Mouse (Mus musculus) heart, embryonic 14.5 days (tissue): ENCODE results near the gene Krr1. TPM values are rescaled to one million over a fixed set of nuclear protein-coding genes. Genes with fewer than 3 reads are reported as not detected.

Experiments
- ATAC-seq: fragments of 200-750 bp; cut with Nextera tagmentation; 2 replicates; pipeline ENCODE4 v1.8.0; 2017; ENCODE audit warnings: low read depth, moderate TSS enrichment; ENCODE audit not compliant: insufficient number of reproducible peaks, insufficient read depth, low FRiP score
- H3K27ac ChIP-seq, 2 experiments: fragments of 200-500 bp in 1 of 2; fragments of 300-500 bp in 1 of 2; sonication (generic) in 1 of 2; replicated peaks in 1 of 2; 2 replicates each; pipeline ENCODE4 v1.5.1; 2012 to 2014; ENCODE audit warnings: low read depth in 2 of 2, low read length in 2 of 2, control low read depth in 1 of 2, mild to moderate bottlenecking in 1 of 2, mixed read lengths in 1 of 2; ENCODE audit not compliant: control insufficient read depth in 1 of 2, insufficient read depth in 1 of 2
- H3K27me3 ChIP-seq: fragments of 300-500 bp; sonication (generic); 2 replicates; pipeline ENCODE4 v1.6.1; 2014; ENCODE audit warnings: mild to moderate bottlenecking, low read length, control low read depth; ENCODE audit not compliant: control insufficient read depth, insufficient read depth
- H3K36me3 ChIP-seq: fragments of 300-500 bp; sonication (generic); 2 replicates; pipeline ENCODE4 v1.6.1; 2014; ENCODE audit warnings: mild to moderate bottlenecking, control low read depth, low read length, mixed read lengths; ENCODE audit not compliant: control insufficient read depth, insufficient read depth
- H3K4me1 ChIP-seq, 2 experiments: fragments of 200-500 bp in 1 of 2; fragments of 300-500 bp in 1 of 2; sonication (generic) in 1 of 2; 2 replicates each; pipeline ENCODE4 v1.6.1; 2012 to 2014; ENCODE audit warnings: low read length in 2 of 2, control low read depth in 1 of 2, mixed read lengths in 1 of 2; ENCODE audit not compliant: control insufficient read depth in 2 of 2, insufficient read depth in 2 of 2
- H3K4me2 ChIP-seq: fragments of 300-500 bp; sonication (generic); 2 replicates; pipeline ENCODE4 v1.6.1; 2014; ENCODE audit warnings: mild to moderate bottlenecking, low read length
- H3K4me3 ChIP-seq, 2 experiments: fragments of 200-500 bp in 1 of 2; fragments of 300-500 bp in 1 of 2; sonication (generic) in 1 of 2; 2 replicates each; pipeline ENCODE4 v1.5.1; 2012 to 2014; ENCODE audit warnings: low read length in 2 of 2, mild to moderate bottlenecking in 2 of 2, control low read depth in 1 of 2, low read depth in 1 of 2, moderate library complexity in 1 of 2; ENCODE audit not compliant: control insufficient read depth in 1 of 2, insufficient read depth in 1 of 2
- H3K9ac ChIP-seq: fragments of 300-500 bp; sonication (generic); 2 replicates; pipeline ENCODE4 v1.6.1; 2014; ENCODE audit warnings: mild to moderate bottlenecking, low read length
- H3K9me3 ChIP-seq: fragments of 300-500 bp; sonication (generic); 2 replicates; pipeline ENCODE4 v1.6.1; 2016; ENCODE audit warnings: low read length, control low read depth; ENCODE audit not compliant: control insufficient read depth
- WGBS: fragments of 180-500 bp; shearing (Covaris S2); extraction: QIAGEN DNeasy Blood & Tissue Kit; methylation state at CpG from one replicate; pipeline ENCODE4 v1.1.7; 2014; 5-methylcytosine and 5-hydroxymethylcytosine counted together
- polyA plus RNA-seq: library from polyadenylated mRNA; unstranded; fragments of >200 nt; fragmentation: Nextera tagmentation; extraction: Ambion mirVana; gene quantifications from 2 replicates; pipeline ENCODE4 v1.2.1, GENCODE M21; 2014

Krr1 gene
- polyA plus RNA-seq, 1 experiment from 2014 or later = 24.8 TPM

GRCm38 (mm10) chr10:111957271-111958045 lies 15.0 kb upstream of the Krr1 start:
- 0 out of 4 replicates have a peak overlapping the region, but pooled peaks of 1 of the 2 experiments have one; percentile 10 for H3K27ac ChIP-seq
- ATAC-seq = 0 out of 2 replicates have a peak, but pooled peaks have one; percentile 43

GRCm38 (mm10) chr10:111958046-111958421 lies 14.4 kb upstream of the Krr1 start:
- Histone ChIP-seq H3K27ac (no peak overlapping the region), H3K4me3 (no peak overlapping the region), H3K4me2 (no peak overlapping the region), H3K9me3 (no peaks in the 10 kb centered on the region), H3K27me3 (no peaks in the 10 kb centered on the region), H3K9ac (no peak overlapping the region), H3K4me1 (peaks cover 4 to 8% of the 10 kb centered on the region in 2 experiments; a peak in 2 of 4 replicates), H3K36me3 (no peaks in the 10 kb centered on the region)
- WGBS = 34% methylated on average over 4 of the region's 4 CpGs
- ATAC-seq = no peak

More at GRCm38 (mm10) chr10:111957271-111958045, 15.0 kb upstream of the Krr1 start:
- WGBS = 31% methylated on average over 10 of the region's 10 CpGs
- Histone ChIP-seq H3K9me3 (no peaks in the 10 kb centered on the region), H3K4me2 (peak overlapping the region; percentile 32; the same call in 1 of the 2 replicates), H3K4me1 (peaks cover 4 to 8% of the 10 kb centered on the region in 2 experiments; a peak in 2 of 4 replicates), H3K27me3 (no peaks in the 10 kb centered on the region), H3K4me3 (no peak overlapping the region), H3K36me3 (no peaks in the 10 kb centered on the region), H3K9ac (no peak overlapping the region)

GRCm38 (mm10) chr10:111959353-111959752 lies 13.1 kb upstream of the Krr1 start:
- ATAC-seq = no peak

GRCm38 (mm10) chr10:111960459-111960858 lies 12.0 kb upstream of the Krr1 start:
- Histone ChIP-seq H3K27ac (no peak overlapping the region), H3K4me1 (peaks cover 4 to 8% of the 10 kb centered on the region in 2 experiments; a peak in 2 of 4 replicates), H3K9ac (no peak overlapping the region), H3K9me3 (no peaks in the 10 kb centered on the region), H3K4me2 (no peak overlapping the region), H3K4me3 (no peak overlapping the region), H3K27me3 (no peaks in the 10 kb centered on the region), H3K36me3 (no peaks in the 10 kb centered on the region)
- no peak for ATAC-seq
- 80% methylated on average over 6 of the region's 6 CpGs for WGBS

More at GRCm38 (mm10) chr10:111959353-111959752, 13.1 kb upstream of the Krr1 start:
- peaks cover 4 to 8% of the 10 kb centered on the region in 2 experiments; a peak in 2 of 4 replicates for H3K4me1 ChIP-seq
- H3K4me2 ChIP-seq = no peak overlapping the region
- no peaks in the 10 kb centered on the region for H3K36me3 ChIP-seq
- 59% methylated on average over 2 of the region's 2 CpGs for WGBS
- H3K9me3 ChIP-seq = no peaks in the 10 kb centered on the region
- no peaks in the 10 kb centered on the region for H3K27me3 ChIP-seq
- H3K4me3 ChIP-seq = no peak overlapping the region
- no peak overlapping the region for H3K9ac ChIP-seq
- no peak overlapping the region for H3K27ac ChIP-seq

GRCm38 (mm10) chr10:111966394-111966793 lies 6.1 kb upstream of the Krr1 start:
- no peak overlapping the region for H3K4me3 ChIP-seq
- ATAC-seq = no peak
- H3K27ac ChIP-seq = no peak overlapping the region
- WGBS = 47% methylated on average over 4 of the region's 4 CpGs
- H3K4me2 ChIP-seq = no peak overlapping the region
- 0 out of 2 replicates have a peak, but pooled peaks cover 3% of the 10 kb centered on the region for H3K9me3 ChIP-seq
- H3K27me3 ChIP-seq = no peaks in the 10 kb centered on the region
- H3K36me3 ChIP-seq = no peaks in the 10 kb centered on the region
- no peak overlapping the region for H3K9ac ChIP-seq
- no peaks in the 10 kb centered on the region for H3K4me1 ChIP-seq

- WGBS = 79% methylated on average over 3 of the region's 3 CpGs
- Histone ChIP-seq H3K4me1 (peaks cover 0 to 8% of the 10 kb centered on the region in 2 experiments; a peak in 3 of 4 replicates), H3K4me2 (peak overlapping the region; percentile 32; the same call in 1 of the 2 replicates), H3K9ac (no peak overlapping the region), H3K27me3 (no peaks in the 10 kb centered on the region), H3K36me3 (peaks cover 16% of the 10 kb centered on the region), H3K9me3 (0 out of 2 replicates have a peak, but pooled peaks cover 3% of the 10 kb centered on the region), H3K27ac (no peak overlapping the region), H3K4me3 (no peak overlapping the region)
- ATAC-seq = no peak
Observed at GRCm38 (mm10) chr10:111971929-111972328, 535 bp upstream of the Krr1 start.

GRCm38 (mm10) chr10:111977584-111977983 lies 5.1 kb downstream of the Krr1 start:
- H3K4me3 ChIP-seq = no peak overlapping the region
- H3K27ac ChIP-seq = no peak overlapping the region
- H3K27me3 ChIP-seq = no peaks in the 10 kb centered on the region
- H3K9ac ChIP-seq = no peak overlapping the region
- peaks cover 70% of the 10 kb centered on the region for H3K36me3 ChIP-seq
- ATAC-seq = no peak
- H3K4me1 ChIP-seq = peaks cover 0 to 8% of the 10 kb centered on the region in 2 experiments; a peak in 3 of 4 replicates
- H3K4me2 ChIP-seq = no peak overlapping the region
- H3K9me3 ChIP-seq = no peaks in the 10 kb centered on the region
- 35% methylated on average over 5 of the region's 5 CpGs for WGBS
